Mouse (Mus musculus): Measurements from ENCODE around the gene Hoxb4. TPM values are rescaled to one million over a fixed set of nuclear protein-coding genes. Genes with fewer than 3 reads are reported as not detected.
A peak's percentile ranks its signal among the peaks of the same experiment; 100 is the strongest.

Hoxb4 gene
- polyA plus RNA-seq, 1 experiment from 2014 or later = 3.8 TPM

DNA sequence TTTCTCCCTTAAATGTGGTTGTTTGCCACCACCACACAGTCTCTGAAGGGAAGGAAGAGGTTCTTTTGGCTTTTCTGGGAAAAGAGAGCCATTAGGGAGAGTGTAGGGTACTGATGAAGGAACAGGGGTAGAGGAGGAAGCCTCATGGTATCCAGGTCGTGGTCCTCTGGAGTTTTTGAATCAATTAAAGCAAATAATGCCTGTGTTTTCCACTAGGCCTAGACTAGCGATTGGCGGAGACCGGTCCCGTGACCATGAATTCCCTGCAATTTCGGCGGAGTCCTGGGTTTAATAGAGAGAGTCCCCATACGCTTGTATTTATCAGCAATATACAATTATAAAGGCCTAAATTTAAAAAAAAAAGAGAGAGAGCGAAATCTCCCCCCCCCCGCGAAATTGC, 33.2 kb downstream of the Hoxb4 start:
- Histone ChIP-seq H3K27me3 (ENCODE audit: insufficient read depth, low read length) (no peaks in the 10 kb centered on the region), H3K4me3 (ENCODE audit: low read depth, low read length) (peak overlapping the region; percentile 77), H3K9me3 (ENCODE audit: low read depth, low read length) (no peaks in the 10 kb centered on the region), H3K9ac (peak overlapping the region; percentile 98), H3K4me2 (peak overlapping the region; percentile 83), H3K27ac (ENCODE audit: low read depth) (peak overlapping the region; percentile 98), H3K4me1 (ENCODE audit: insufficient read depth) (peaks cover 21% of the 10 kb centered on the region), H3K36me3 (ENCODE audit: insufficient read depth) (peaks cover 23% of the 10 kb centered on the region)
- ATAC-seq (ENCODE audit: insufficient read depth) (0 out of 2 replicates have a peak, but pooled peaks have one; percentile 22), DNase-seq (peak; percentile 85)
- no peak for TF ChIP-seq CTCF (IDR thresholded peaks at IDR 0.05; ENCODE audit: low read depth)
- whole genome bisulfite sequencing = 8% methylated on average over 11 of the region's 11 CpGs

DNA sequence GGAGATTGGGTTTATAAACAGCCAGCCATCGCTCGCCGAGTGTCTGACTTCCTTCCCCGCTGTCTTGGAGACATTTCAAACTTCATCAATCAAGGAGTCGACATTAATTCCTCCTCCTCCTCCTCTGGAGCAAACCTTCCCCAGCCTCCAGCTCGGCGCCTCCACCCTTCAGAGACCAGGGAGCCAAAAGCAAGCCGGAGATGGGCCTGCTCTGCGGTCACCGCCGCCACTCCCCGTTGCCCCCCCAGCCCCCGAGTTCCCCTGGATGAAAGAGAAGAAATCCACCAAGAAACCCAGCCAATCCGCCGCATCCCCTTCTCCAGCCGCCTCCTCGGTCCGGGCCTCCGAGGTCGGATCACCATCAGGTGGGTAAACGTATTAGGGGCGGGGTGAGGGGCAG, 33.8 kb downstream of the Hoxb4 start:
- no peak for TF ChIP-seq CTCF (IDR thresholded peaks at IDR 0.05; ENCODE audit: low read depth)
- peak; percentile 95 for DNase-seq
- H3K9me3 ChIP-seq (ENCODE audit: low read depth, low read length) = no peaks in the 10 kb centered on the region
- peaks cover 19% of the 10 kb centered on the region for H3K36me3 ChIP-seq (ENCODE audit: insufficient read depth)
- no peaks in the 10 kb centered on the region for H3K27me3 ChIP-seq (ENCODE audit: insufficient read depth, low read length)
- peaks cover 21% of the 10 kb centered on the region for H3K4me1 ChIP-seq (ENCODE audit: insufficient read depth)
- H3K4me2 ChIP-seq = peak overlapping the region; percentile 83
- H3K27ac ChIP-seq (ENCODE audit: low read depth) = peak overlapping the region; percentile 98
- peak overlapping the region; percentile 98 for H3K9ac ChIP-seq
- 3% methylated on average over 22 of the region's 22 CpGs for WGBS
- peak; percentile 54 for ATAC-seq (ENCODE audit: insufficient read depth)
- H3K4me3 ChIP-seq (ENCODE audit: low read depth, low read length) = peak overlapping the region; percentile 77

DNA sequence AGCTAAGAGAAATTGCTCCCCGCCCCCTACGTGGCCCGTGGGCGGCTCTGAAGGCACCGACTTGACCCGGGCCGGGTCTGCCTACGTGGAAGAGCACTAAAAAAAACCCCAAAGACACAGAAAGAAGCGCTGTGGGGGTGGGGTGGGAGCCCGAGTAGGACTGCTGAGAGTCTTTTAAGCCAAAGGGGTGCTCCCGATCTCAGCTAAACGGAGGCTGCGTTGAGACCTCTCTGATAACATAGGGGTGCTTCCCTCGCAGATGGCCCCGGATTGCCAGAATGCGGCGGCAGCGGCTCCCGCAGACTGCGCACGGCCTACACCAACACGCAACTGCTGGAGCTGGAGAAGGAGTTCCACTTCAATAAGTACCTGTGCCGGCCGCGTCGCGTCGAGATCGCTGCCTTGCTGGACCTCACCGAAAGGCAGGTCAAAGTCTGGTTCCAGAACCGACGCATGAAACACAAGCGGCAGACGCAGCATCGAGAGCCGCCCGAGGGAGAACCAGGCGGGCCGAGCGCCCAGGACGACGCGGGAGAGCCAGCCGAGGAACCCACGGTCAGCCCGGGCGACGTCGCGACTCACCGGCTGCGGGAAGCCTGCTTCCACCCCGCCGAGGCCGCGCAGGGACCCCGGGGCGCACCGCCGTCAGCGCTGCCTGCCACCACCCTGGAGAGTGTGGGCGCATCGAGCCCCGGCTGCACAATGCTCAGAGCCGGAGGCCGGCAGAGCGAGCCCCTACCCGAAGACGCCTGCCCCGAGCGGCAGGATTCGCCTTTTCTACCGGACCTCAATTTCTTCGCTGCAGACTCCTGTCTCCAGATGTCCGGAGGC, 34.8 kb downstream of the Hoxb4 start:
- H3K9ac ChIP-seq = peak overlapping the region; percentile 98
- WGBS = under 1% methylated on average over 75 of the region's 75 CpGs
- H3K36me3 ChIP-seq (ENCODE audit: insufficient read depth) = peaks cover 19% of the 10 kb centered on the region
- H3K4me2 ChIP-seq = peak overlapping the region; percentile 83
- no peaks in the 10 kb centered on the region for H3K27me3 ChIP-seq (ENCODE audit: insufficient read depth, low read length)
- H3K27ac ChIP-seq (ENCODE audit: low read depth) = peak overlapping the region; percentile 98
- no peaks in the 10 kb centered on the region for H3K9me3 ChIP-seq (ENCODE audit: low read depth, low read length)
- ATAC-seq (ENCODE audit: insufficient read depth) = peak; percentile 29; the same call in 1 of the 2 replicates
- peaks cover 20% of the 10 kb centered on the region for H3K4me1 ChIP-seq (ENCODE audit: insufficient read depth)
- TF ChIP-seq CTCF (IDR thresholded peaks at IDR 0.05; ENCODE audit: low read depth) = no peak
- peak overlapping the region; percentile 77 for H3K4me3 ChIP-seq (ENCODE audit: low read depth, low read length)
- peak; percentile 86 for DNase-seq

DNA sequence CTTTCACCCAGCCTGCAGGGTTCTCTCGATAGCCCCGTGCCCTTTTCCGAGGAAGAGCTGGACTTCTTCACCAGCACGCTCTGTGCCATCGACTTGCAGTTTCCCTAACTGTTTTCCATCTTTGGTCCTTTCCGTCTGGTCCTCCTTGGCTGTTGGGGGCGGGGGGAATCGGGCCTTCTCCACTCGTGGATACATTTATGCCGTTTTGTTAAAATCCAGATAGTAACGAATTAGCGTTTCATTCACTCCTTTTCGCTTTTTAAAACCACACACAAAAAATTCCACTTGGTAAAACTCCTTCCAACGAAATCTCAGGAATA, 35.4 kb downstream of the Hoxb4 start:
- DNase-seq (peak; percentile 57), ATAC-seq (ENCODE audit: insufficient read depth) (no peak)
- Histone ChIP-seq H3K27me3 (ENCODE audit: insufficient read depth, low read length) (no peaks in the 10 kb centered on the region), H3K36me3 (ENCODE audit: insufficient read depth) (peaks cover 19% of the 10 kb centered on the region), H3K4me3 (ENCODE audit: low read depth, low read length) (peak overlapping the region; percentile 77), H3K4me1 (ENCODE audit: insufficient read depth) (peaks cover 14% of the 10 kb centered on the region), H3K27ac (ENCODE audit: low read depth) (peak overlapping the region; percentile 98), H3K9ac (peak overlapping the region; percentile 98), H3K9me3 (ENCODE audit: low read depth, low read length) (no peaks in the 10 kb centered on the region), H3K4me2 (peak overlapping the region; percentile 83)
- no peak for TF ChIP-seq CTCF (IDR thresholded peaks at IDR 0.05; ENCODE audit: low read depth)
- 2% methylated on average over 14 of the region's 14 CpGs for WGBS

DNA sequence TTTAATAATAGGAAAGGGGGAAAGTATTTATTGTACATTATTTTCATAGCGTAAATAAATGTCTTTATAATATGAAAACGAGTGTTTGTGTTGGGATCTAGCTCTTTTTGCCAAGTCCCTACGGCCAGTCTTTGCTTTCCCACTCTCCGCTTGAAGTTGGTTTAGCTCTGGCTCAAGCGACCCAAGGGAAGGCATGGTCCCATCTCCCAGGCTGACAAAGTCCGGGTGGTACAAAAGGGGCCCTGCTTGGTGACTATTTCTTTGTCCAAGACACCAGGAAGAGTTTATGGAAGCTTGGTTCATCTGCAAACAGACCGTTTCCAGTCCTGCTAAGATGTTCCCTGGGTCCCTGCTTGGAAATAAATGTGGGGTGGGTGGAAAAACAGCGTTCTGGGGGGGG, 35.9 kb downstream of the Hoxb4 start:
- WGBS = 10% methylated on average over 8 of the region's 8 CpGs
- Histone ChIP-seq H3K27ac (ENCODE audit: low read depth) (peak overlapping the region; percentile 98), H3K4me3 (ENCODE audit: low read depth, low read length) (peak overlapping the region; percentile 77), H3K9ac (peak overlapping the region; percentile 98), H3K27me3 (ENCODE audit: insufficient read depth, low read length) (no peaks in the 10 kb centered on the region), H3K36me3 (ENCODE audit: insufficient read depth) (peaks cover 19% of the 10 kb centered on the region), H3K9me3 (ENCODE audit: low read depth, low read length) (no peaks in the 10 kb centered on the region), H3K4me1 (ENCODE audit: insufficient read depth) (peaks cover 12% of the 10 kb centered on the region), H3K4me2 (peak overlapping the region; percentile 83)
- ATAC-seq (ENCODE audit: insufficient read depth) (no peak), DNase-seq (peak; percentile 65)
- TF ChIP-seq CTCF (IDR thresholded peaks at IDR 0.05; ENCODE audit: low read depth) = no peak

DNA sequence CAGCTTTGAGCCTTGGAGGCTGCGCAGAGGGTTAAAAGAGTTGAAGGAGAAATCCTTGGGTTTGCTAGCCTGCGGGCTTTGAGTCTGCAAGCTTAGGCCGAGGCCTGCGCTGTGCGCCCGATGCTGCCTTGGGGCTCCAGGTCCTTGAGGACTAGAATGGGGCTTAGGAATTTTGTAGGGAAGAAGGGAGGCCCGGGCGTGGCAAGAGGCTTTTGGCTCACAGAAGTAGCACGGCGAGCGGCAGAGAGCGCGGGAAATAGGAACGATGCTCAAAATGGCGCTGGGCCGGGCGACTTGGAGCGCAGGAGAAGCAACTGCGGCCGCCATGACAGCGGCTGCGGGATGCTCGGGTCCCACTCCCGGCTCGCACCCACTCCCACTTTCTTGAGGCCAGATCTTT, 36.3 kb downstream of the Hoxb4 start:
- H3K27me3 ChIP-seq (ENCODE audit: insufficient read depth, low read length) = no peaks in the 10 kb centered on the region

DNA sequence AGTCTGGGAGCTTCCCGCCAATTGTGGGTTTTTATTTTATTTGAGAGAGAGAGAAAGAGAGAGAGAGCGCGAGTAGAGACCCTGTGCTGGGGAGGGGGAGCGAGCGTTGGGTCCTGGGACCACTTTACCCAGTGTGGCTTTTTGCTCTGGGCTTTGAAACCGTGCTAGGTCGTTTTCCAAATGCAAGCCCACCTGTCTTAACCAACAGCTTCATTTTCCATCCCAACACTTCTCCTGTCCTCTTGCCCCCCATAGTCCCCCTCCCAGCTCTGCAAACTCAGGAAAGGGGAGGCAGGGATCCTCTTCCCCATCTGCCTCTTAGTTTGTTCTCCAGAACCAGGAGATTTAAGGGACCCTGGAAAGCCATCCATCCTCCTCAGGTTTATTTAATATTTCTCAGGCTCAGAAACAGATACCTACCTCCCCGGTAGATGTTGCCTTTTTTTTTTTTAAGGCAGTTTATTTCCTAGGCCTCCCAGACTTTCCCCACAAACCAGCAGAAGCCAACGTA, 36.8 kb downstream of the Hoxb4 start:
- peak overlapping the region; percentile 98 for H3K9ac ChIP-seq
- 8% methylated on average over 9 of the region's 9 CpGs for WGBS
- peak overlapping the region; percentile 77 for H3K4me3 ChIP-seq (ENCODE audit: low read depth, low read length)
- H3K36me3 ChIP-seq (ENCODE audit: insufficient read depth) = peaks cover 19% of the 10 kb centered on the region
- H3K9me3 ChIP-seq (ENCODE audit: low read depth, low read length) = no peaks in the 10 kb centered on the region
- H3K4me2 ChIP-seq = peak overlapping the region; percentile 83
- peak; percentile 33 for DNase-seq
- H3K27me3 ChIP-seq (ENCODE audit: insufficient read depth, low read length) = no peaks in the 10 kb centered on the region
- peak overlapping the region; percentile 98 for H3K27ac ChIP-seq (ENCODE audit: low read depth)
- H3K4me1 ChIP-seq (ENCODE audit: insufficient read depth) = peaks cover 7% of the 10 kb centered on the region; the same call in 1 of the 2 replicates
- ATAC-seq (ENCODE audit: insufficient read depth) = no peak
- TF ChIP-seq CTCF (IDR thresholded peaks at IDR 0.05; ENCODE audit: low read depth) = no peak

More for the DNA sequence above, 36.3 kb downstream of the Hoxb4 start:
- WGBS = under 1% methylated on average over 25 of the region's 25 CpGs
- peaks cover 19% of the 10 kb centered on the region for H3K36me3 ChIP-seq (ENCODE audit: insufficient read depth)
- peak overlapping the region; percentile 77 for H3K4me3 ChIP-seq (ENCODE audit: low read depth, low read length)
- peak overlapping the region; percentile 98 for H3K27ac ChIP-seq (ENCODE audit: low read depth)
- DNase-seq (peak; percentile 86), ATAC-seq (ENCODE audit: insufficient read depth) (0 out of 2 replicates have a peak, but pooled peaks have one; percentile 3)
- TF ChIP-seq CTCF (IDR thresholded peaks at IDR 0.05; ENCODE audit: low read depth) = no peak
- peak overlapping the region; percentile 98 for H3K9ac ChIP-seq
- peaks cover 7% of the 10 kb centered on the region; the same call in 1 of the 2 replicates for H3K4me1 ChIP-seq (ENCODE audit: insufficient read depth)
- peak overlapping the region; percentile 83 for H3K4me2 ChIP-seq
- H3K9me3 ChIP-seq (ENCODE audit: low read depth, low read length) = no peaks in the 10 kb centered on the region
